Mouse (Mus musculus) gonadal fat pad, adult 2 months (tissue): ENCODE data around the gene Fbxo27. TPM values are rescaled to one million over a fixed set of nuclear protein-coding genes. Genes with fewer than 3 reads are reported as not detected.

ENCODE experiments used
- DNase-seq: peaks from one replicate; pipeline ENCODE4 v3.0.0-alpha.2; 2012; ENCODE audit warnings: low read depth
- polyA plus RNA-seq: library from polyadenylated mRNA; depleted of rRNA; stranded (reverse); fragments of >200 nt; gene quantifications from 2 replicates; pipeline ENCODE4 v1.2.3, GENCODE M21; 2012

Fbxo27 gene
- polyA plus RNA-seq, 1 experiment: 3.1 TPM

DNA sequence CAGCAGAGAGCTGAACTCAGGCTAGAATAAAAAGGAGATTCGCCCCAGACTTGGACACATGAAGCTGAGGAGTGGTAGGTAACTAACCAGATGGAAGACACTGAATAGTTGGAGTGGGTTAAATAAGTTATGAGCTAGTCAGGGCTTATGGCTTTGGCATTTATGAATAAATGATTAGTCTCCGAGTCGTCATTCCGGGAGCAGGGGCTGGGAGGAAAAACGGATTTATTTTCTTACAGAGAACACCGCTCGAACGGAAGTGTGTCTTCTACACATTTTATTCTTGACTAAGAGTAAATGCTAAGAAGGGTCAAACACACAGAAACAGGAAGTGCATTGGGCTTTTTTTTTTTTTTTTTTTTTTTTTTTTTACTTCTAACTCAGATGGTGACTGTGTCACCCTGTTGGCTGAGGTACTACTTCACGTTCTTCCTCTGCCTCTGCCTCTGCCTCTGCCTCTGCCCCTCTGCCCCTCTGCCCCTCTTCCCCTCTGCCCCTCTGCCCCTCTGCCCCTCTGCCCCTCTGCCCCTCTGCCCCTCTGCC lies 10.0 kb downstream of the Fbxo27 start:
- DNase-seq: no peak

DNA sequence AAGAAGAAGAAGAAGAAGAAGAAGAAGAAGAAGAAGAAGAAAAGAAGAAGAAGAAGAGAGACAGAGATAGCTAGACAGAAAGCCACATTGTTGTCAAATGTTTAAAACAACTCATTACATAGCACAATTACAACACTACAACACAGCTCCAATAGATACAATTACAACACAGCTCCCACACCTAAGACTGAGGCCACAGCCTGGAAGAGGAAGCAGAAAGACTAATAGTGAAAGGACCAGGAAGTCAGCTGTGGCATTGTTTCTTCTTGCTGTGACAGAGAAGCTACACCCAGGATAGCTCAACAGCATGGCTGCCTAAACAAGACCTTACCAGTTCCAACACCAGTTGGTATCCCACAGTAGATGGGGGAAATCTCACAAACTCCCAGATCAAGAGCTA lies 16.8 kb downstream of the Fbxo27 start:
- no peak for DNase-seq

DNA sequence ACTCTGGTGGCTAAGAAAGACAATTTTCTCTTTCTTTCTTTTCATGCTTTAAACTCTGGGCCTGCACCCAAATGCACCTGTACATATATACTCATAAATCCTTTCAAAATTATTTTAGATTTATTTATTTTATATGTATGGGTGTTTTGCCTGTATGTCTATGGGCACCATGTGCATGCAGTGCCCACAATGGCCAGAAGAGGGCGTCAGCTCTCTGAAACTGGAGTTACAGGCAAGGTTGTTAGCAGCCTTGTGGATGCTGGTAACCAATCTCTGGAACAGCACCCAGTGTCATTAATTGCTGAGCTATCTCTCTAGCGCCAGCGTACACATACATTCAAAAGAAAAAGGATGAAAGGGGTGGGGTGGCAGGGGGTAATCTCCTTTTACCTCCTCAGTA lies 18.3 kb downstream of the Fbxo27 start:
- no peak for DNase-seq

DNA sequence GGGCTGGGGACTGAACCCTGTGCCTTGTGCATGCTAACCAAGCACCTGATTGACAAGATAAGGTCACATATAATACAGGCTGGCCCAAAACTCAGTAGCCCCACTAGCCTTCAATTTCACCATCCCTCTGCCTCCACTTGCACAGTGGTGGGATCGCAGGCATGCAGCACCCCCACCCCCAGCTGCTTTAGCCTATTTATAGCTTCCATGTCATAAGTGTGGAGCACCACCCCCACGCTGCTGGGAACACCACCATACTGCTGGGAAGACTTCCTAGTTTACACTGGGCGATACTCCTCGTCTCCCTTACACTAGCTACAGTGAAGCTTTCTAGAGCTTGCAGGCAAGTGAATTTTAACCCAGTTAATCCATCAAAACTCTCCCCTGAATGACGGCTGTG lies 22.0 kb downstream of the Fbxo27 start:
- no peak for DNase-seq

DNA sequence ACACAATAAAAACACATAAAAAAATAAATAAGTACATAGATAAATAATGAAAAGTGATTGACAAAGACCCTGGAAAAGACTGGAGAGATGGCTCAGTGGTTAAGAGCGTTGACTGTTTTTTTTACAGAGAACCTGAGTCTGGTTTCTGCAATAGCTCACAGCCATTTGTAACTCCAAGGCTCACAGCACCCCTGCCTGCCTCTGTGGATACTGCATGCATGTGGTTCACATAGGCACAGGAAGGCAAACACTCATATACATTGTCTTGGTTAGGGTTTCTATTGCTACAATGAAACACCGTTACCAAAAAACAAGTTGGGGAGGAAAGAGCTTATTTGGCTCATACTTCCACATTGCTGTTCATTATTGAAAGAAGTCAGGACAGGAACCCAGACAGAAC lies 22.9 kb downstream of the Fbxo27 start:
- no peak for DNase-seq

DNA sequence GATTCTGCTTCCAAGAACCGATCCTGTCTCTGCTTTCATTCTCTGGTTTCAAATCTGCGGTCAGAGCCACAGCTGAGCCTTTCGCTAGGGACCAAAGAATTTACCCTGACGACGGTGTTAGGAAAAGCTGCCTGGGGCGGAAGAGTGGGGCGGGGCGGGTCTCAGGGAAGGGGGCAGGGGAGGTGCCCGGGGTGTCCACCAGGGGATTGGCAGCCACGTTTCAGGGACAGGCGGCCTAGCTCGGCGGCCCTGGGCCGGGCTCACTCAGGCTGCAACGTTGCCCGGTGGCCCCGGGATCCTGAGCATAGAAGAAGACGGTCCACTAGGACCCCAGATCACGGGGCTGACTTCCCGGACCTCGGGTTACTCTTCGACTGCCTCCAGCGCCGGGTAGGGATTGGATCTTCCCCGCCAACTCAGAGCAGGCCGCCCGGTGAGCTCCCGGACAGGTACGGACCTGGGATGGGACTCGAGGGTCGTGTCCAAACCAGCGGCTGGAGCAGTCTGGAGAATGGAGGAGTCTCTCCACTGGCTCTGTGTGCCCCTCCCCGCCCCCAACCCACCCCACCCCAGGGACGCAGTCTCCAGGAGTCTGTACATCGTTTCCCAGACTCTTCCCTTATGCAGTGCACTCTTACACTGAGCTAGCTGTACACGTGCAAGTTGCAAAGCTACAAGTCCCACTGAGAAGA lies 24.1 kb downstream of the Fbxo27 start, which contains the start of gene Fbxo17:
Fbxo17 (plus strand) TSS at position 215 of the 692 bp plus-strand sequence.
- DNase-seq: no peak

DNA sequence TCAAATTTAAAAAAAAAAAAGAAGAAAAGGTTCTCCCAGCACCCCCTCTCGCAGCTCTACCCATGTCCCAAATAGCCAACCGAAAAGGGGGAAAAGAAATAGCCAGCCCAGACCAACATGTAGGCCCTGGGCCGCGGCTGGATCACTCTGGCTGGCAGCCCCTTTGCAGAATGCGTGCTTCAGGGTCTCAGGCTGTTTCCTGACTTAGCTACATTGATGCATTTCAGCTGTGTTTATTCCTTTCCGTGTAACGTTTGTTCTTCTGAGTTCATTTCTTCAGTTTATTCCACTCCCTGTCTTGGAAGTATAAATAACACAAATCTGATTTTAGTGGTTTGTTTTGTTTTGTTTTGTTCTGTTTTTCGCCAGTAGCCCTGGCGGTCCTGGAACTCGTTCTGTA lies 25.1 kb downstream of the Fbxo27 start:
- no peak for DNase-seq

DNA sequence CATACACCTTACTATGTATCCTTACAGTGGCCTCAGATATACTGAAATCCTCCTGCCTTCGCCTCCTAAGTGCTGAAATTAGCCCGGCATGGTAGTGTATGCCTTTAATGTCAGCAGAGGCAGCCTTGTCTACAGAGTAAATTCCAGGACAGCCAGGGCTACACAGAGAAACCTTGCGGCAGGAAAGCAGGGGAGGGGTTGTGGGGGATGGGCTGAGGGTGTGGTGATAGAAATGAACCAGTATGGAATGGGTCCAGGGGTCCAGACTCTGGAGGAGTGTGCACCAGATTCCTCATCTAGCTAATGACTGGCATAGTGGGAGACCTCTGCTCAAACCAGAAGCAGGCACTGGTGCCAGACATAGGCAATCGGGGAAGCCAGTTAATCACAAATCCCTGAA lies 26.5 kb downstream of the Fbxo27 start:
- no peak for DNase-seq

DNA sequence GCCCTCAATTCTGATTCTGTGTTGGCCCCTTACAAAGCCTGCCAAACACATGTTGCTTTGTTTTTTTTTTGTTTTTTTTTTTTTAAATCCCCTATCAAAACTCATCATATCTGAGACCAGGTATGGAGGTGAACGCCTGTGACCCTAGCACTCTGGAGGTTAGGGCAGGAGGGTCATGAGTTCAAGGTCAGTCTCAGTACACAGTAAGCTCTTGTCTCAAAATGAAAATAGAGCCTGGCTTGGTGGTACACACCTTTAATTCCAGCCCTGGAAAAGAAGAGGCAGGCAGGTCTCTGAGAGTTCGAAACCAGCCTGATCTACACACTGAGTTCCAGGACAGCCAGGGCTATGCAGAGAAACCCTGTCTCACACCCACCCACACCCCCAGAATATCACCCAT lies 27.0 kb downstream of the Fbxo27 start:
- DNase-seq: no peak

DNA sequence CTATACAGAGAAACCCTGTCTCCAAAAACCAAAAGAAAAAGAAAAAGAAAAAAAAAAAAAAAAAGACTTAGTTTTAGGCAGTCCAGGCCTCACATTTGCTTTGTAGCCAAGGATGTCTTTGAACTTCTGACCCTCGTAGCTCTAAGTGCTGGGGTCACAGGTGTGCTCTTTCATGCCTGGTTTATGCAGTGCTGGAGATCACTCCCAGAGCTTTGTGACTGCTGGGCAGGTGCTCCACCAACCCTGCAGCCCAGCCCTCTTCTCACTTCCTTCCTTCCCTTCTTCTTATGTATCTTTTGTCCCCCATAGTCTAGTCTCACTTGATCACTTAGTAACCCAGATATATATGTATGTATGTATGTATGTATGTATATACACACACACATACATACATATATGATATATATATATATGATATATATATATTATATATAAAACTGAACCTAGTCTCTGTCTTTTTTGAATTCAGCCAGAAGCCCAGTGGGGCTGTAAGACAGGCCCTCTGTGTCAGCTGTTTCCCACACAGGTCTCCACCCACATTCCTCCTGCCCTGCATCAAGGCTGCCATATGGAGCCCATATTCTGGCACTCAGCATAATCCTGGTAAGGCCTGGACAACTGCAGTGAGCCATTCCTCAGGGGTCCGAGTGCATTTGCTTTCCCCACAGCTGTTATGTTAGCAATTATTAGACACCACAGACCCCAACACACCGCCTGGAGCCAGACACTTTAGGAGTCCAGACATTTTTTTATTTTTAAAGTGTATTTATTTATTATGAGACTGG lies 28.3 kb downstream of the Fbxo27 start:
- no peak for DNase-seq

DNA sequence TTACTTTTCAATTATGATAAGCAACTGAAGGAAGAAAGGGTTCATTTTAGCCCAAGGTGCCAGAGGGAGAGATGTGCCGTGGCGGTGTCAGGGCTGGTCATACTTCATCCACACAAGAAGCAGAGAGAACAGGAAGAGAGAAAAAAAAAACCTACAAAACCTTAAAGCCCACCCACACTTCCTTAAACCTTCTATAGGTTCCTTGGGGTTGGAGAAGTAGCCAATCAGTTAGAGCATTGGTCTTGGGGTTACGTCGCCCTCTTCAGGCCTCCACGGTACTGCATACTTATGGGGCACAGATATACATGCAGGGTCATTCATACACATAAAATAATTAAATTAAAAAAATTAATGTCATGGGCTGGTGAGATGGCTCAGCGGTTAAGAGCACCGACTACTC lies 29.4 kb downstream of the Fbxo27 start:
- no peak for DNase-seq

DNA sequence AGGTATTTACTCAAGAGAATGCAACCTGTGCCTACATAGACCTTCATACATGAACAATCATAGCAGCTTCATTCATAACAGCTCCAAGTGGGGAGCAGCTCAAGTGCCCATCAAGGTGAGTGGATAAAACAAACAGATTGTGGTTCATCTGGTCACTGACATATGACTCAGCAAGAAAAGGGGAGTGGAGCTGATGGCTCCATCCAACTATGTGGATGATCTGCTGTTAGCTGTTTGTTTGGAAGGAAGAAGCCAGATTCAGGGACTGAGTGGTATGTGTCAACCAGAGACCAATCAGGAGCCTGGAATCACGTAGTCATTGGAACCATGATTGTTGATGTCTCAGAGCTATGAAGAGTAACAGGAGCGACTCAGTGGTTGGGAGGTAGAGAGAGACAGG lies 32.0 kb downstream of the Fbxo27 start:
- no peak for DNase-seq

DNA sequence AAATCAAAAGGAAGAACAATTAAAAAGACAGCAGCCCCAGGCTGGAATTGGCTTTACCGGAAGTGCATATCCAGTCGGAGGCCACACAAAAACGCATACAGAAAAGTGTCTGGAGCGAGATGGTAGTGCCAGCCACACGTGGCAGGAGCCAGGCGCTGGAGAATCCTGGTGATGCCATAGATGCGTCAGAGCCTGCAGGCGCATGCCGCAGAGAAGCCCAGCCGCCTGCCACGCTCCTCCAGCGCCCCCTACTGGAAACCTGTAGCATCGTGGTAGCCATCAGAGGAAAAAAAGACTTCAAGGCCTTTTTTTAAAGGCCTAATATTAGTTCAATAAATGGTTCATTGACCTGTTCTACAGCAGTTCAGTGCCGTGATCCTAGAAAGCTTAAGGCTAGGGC lies 34.0 kb downstream of the Fbxo27 start:
- DNase-seq: no peak

DNA sequence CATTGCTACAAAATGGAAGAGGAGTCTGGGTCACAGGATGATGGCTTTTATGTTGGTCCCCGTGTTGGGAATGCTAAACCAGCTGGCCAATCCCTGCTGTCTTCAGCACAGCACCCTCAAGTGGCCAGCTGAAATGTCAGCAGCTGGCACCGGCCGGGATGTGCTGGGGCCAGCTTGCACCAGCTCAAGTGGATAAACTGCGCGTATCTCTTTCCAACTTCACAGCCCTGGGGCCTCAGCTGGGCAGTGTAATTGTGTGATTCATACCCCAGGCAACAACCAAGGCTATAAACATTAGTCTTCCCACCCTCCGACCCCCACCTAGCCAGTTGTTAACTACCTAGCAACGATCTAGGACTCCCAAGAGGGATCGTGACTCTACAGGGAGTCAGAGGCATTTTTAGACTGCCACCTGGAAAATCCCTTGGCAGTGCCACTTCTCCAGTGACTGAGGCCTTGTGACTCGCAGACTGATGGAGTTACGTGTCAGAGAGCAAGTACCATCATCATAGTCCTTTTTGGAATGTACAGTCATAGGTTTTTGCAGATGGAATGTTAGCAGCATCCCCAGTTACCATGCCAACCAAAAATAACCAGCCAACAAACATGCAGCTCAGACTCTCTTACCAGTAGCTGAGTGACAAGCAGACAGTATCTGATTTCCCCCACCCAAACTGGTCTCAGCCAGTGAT lies 35.1 kb downstream of the Fbxo27 start:
- no peak for DNase-seq

DNA sequence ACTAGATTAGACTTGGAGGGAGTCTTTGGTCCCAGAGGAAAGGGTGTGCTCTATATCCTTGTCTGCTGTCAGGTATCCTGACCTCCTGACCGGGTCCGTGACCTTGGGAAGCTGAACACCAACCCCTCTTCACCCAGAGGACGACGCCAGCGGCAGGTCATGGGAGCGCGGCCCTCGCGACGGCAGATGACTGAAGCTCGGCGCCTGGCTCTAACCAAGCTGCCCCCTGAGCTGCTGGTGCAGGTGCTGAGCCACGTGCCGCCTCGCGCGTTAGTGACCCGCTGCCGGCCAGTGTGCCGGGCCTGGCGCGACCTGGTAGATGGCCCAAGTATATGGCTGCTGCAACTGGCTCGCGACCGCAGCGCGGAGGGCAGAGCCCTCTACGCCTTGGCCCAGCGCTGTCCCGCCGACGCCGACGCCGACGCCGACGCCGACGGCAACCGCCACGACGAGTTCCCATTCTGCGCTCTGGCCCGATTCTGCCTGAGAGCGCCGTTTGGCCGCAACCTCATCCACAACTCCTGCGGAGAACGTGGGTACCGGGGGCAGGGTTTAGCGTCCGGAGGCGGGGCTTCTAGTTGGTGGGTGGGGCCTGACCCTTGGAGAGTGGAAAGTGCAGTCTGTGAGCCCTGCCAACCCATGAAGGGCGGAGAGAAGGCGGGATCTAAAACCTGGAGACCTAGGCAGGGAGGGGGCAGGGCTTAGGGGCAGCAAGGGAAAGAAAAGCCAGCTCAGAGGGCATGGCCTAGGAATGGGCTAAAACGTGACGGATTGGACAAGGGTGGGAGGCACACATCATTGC lies 39.9 kb downstream of the Fbxo27 start:
- peak; percentile 44 for DNase-seq

DNA sequence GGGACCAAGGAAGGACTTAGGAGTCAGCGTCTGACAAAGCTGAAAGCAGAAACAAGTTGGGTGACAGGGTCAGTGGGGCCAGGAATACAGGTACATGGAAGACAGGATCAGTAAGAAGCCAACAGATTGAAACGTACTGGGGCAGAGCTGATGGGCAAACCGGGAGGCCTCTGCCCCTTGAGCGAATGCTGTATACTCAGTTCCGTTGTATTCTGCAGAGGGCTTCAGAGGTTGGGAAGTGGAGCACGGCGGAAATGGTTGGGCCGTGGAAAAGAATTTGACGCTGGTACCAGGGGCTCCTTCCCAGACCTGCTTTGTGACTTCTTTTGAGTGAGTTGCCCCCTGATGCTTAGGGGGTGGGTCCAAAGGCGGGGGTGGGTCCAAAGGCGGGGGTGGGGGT lies 40.6 kb downstream of the Fbxo27 start:
- DNase-seq: no peak

DNA sequence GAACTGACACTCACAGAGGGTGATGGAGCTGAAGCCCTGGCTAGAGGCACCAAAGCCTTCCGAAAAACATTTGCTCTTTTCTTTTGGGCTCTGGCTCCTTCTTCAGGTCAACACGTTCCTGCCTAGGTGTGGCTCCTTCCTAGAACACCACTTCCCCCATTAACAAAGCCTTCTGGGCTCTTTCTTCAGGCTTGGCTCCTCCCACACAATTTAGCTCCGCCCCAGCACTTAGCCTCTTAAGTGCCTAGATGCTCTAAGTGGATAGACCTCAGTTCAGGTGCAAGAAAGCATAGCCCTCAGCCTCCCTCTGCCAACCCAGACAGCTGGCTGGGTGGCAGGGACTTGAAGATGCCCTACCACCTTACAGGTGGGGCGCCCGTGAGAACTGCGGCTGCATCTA lies 43.1 kb downstream of the Fbxo27 start:
- DNase-seq: no peak

DNA sequence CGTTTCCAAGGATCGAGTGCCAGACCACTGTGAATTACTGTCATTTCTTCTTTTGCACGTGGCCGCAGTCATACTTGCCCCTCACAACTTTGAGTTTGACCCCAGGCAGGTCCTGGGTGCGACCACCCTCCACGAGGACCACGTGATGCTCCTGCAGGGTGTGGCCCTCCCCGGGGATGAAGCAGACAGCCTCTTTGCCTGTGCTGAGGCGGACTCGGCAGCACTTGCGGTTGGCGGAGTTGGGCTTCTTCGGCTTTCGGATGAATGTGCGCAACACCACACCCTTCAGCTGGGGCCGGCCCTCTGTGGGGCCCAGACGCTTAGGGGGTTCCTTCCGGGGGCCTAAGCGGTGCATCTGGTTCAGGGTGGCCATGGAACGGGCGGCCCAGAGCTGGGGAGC lies 47.2 kb downstream of the Fbxo27 start:
- DNase-seq: no peak

DNA sequence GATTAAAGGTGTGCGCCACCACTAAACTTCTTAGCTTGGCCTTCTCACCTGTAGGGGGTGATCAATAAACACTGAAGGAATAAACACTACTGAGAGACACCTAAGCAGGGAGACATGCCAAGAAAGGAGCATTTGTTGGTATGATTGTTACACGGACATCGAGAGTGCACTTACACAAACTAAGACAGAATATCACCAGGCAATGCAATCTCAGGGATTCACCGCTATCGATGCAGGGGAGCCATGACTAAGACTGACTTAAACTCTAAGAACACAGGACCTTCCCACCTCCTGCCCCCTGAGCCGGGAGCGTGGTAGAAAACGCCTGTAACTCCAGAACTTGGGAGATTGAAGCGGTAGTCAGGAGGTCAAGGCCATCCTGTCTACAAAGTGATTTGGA lies 48.3 kb downstream of the Fbxo27 start:
- no peak for DNase-seq

DNA sequence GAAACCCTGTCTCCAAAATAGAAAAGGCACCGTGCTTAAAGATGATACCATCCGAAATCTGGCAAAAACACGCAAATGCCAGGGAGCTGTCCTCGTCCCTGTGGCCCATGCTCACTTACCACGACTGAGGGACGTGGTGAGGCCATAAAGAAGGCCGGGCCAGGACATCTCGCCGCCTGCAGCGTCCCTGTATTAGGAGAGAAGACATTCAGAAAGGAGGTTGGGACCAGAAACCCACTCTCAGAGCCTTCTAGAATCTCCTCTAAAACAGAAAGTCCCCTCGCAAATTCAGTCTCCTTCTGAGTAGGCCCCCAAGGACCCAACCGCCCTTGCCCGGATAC lies 48.7 kb downstream of the Fbxo27 start:
- no peak for DNase-seq

DNA sequence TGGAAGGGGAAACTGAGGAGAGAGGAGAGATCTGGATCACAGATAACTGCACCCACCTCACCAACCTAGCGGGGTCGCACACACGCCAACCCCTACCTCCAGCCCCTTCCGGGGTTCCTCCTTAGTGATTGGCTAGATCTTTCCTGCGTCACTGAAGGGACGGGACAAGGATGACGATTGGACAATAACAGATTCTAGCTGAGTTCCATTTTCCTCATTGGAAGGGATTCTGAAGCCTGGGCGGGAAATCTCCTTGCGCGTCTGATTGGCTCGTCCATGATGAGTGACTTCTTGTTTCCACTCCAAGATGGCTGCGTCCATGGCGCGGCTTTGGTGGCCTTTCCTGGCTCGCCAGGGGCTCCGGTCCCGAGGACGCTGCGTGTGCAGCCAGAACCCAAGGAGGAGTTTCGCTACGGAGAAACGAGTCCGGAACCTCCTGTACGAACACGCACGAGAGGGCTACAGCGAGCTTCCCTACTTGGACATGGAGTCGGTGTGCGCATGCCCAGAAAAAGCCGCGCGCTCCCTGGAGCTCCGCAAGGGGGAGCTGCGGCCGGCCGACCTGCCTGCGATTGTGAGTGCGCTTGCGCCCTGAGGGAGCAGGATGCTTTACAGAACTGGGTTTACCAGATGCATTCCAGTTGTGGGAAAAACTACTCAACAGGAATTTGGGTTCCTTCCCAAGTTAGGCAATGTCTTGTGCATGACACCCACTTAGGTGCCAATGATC lies 49.2 kb downstream of the Fbxo27 start, which contains the start of the genes Mrps12 and Sars2:
Mrps12 (minus strand) TSS at position 112 of the 730 bp plus-strand sequence.
Sars2 (plus strand) TSS at position 284 of the 730 bp plus-strand sequence.
- DNase-seq: peak; percentile 96
